In the genomic region with DNA sequence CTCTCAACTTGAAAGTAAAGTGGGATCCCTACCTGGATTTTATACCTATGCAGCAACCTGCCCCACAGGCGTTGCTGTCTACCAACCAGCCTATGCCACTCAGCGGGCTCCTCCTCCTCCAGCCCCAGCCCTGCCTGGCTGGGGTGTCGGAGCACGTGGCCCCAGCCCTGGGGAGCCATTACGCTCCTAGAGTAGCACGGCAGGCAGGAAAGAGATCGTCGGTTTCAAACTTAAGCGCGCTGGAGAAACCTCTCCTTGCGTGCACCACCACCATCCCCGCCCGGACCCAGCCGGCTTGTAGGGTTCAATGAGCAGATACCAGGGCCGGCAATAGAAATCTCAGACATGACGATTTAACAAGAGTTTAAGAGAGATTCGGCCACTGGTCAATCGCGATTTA, we compare ENCODE assay signal across 7 mouse cellular contexts. TPM values are rescaled to one million over a fixed set of nuclear protein-coding genes. Genes with fewer than 3 reads are reported as not detected.
A peak's percentile ranks its signal among the peaks of the same experiment; 100 is the strongest.
DNase-seq lines count a peak whose midpoint lies in the region; ATAC-seq and TF ChIP-seq lines count a peak whose summit lies in the region.

No protein-coding gene starts in this region.

- H3K4me2 ChIP-seq in intestine, postnatal 0 days (replicated peaks; ENCODE audit: low read depth): peak overlapping the region; percentile 99

- no peaks in the 10 kb centered on the region for H3K27me3 ChIP-seq in embryonic facial prominence, embryonic 10.5 days (replicated peaks; ENCODE audit: low read depth, poor library complexity, severe bottlenecking)
- no peaks in the 10 kb centered on the region for H3K27me3 ChIP-seq in intestine, postnatal 0 days (replicated peaks; ENCODE audit: control insufficient read depth, insufficient read depth, low read length)

- ATAC-seq in granulocyte monocyte progenitor cell, adult 5-6 weeks (replicated peaks; ENCODE audit: poor library complexity, severe bottlenecking): peak; percentile 34
- peak; percentile 59 for ATAC-seq in intestine, postnatal 0 days
- ATAC-seq in megakaryocyte-erythroid progenitor cell, adult 5-6 weeks (replicated peaks; ENCODE audit: low FRiP score, low TSS enrichment, poor library complexity, severe bottlenecking): peak; percentile 67

- peak overlapping the region; percentile 60 for H3K9ac ChIP-seq in intestine, postnatal 0 days (ENCODE audit: low read depth, low read length)

- H3K4me3 ChIP-seq in embryonic facial prominence, embryonic 10.5 days: peak overlapping the region; percentile 85
- H3K4me3 ChIP-seq in intestine, postnatal 0 days (ENCODE audit: low read depth, low read length): peak overlapping the region; percentile 81

- WGBS in embryonic facial prominence, embryonic 10.5 days: under 1% methylated on average over 19 of the region's 19 CpGs
- WGBS in intestine, postnatal 0 days: under 1% methylated on average over 19 of the region's 19 CpGs

- H3K36me3 ChIP-seq in embryonic facial prominence, embryonic 10.5 days (replicated peaks): peaks cover 15% of the 10 kb centered on the region
- no peaks in the 10 kb centered on the region for H3K36me3 ChIP-seq in intestine, postnatal 0 days (ENCODE audit: control insufficient read depth, insufficient read depth)

- H3K9me3 ChIP-seq in embryonic facial prominence, embryonic 10.5 days: no peaks in the 10 kb centered on the region
- H3K9me3 ChIP-seq in intestine, postnatal 0 days (ENCODE audit: control insufficient read depth): no peaks in the 10 kb centered on the region

- TF ChIP-seq CTCF in intestine, postnatal 0 days (IDR thresholded peaks at IDR 0.05; ENCODE audit: low read depth): no peak

- intact Hi-C loops in left cerebral cortex, postnatal 25 days (cut with DNase I): no loop called here

- H3K27ac ChIP-seq in embryonic facial prominence, embryonic 10.5 days (replicated peaks): peak overlapping the region; percentile 95
- H3K27ac ChIP-seq in intestine, postnatal 0 days (ENCODE audit: low read depth, low read length): peak overlapping the region; percentile 85

- DNase-seq in adrenal gland, postnatal 14 days: peak; percentile 88
- DNase-seq in embryonic facial prominence, embryonic 10.5 days (ENCODE audit: low spot score): peak; percentile 78
- DNase-seq in left cerebral cortex, postnatal 25 days (ENCODE audit: low spot score in 2 of 2): peak; percentile 54 to 60
- DNase-seq in right cerebral cortex, postnatal 36 days (ENCODE audit: low spot score in 2 of 2): peak; percentile 46 to 66

- H3K4me1 ChIP-seq in embryonic facial prominence, embryonic 10.5 days: peaks cover 49% of the 10 kb centered on the region
- peaks cover 19% of the 10 kb centered on the region for H3K4me1 ChIP-seq in intestine, postnatal 0 days (replicated peaks; ENCODE audit: control insufficient read depth, insufficient read depth, low read length)

RNA-seq across cellular contexts. Expression of a gene that starts 1.7 kb away (rescaled TPM):
- total RNA-seq in adrenal gland, postnatal 14 days (2021): 5.7 and 9.2 TPM in 2 replicates
- polyA plus RNA-seq in embryonic facial prominence, embryonic 10.5 days (2016; fragmentation: Nextera tagmentation; extraction: Ambion mirVana): 37.7 and 39.5 TPM in 2 replicates
- total RNA-seq in granulocyte monocyte progenitor cell, adult 5-6 weeks (2014; fragmentation: Nextera tagmentation): 34.8 and 46.6 TPM in 2 replicates
- total RNA-seq in granulocyte monocyte progenitor cell, adult 5-6 weeks (2017): 36.4 and 47.6 TPM in 2 replicates
- 9.3 and 10.8 TPM in 2 replicates for polyA plus RNA-seq in intestine, postnatal 0 days (2015; fragmentation: Nextera tagmentation; extraction: Ambion mirVana)
- 1 to 10 TPM; 2.9 to 3.5 TPM for total RNA-seq in left cerebral cortex, postnatal 25 days (2021)
- total RNA-seq in megakaryocyte-erythroid progenitor cell, adult 5-6 weeks (2014; fragmentation: Nextera tagmentation): 31.4 and 38.4 TPM in 2 replicates
- total RNA-seq in megakaryocyte-erythroid progenitor cell, adult 5-6 weeks (2017): 47.3 and 69.9 TPM in 2 replicates

RNA-seq across cellular contexts. Expression of a gene that starts 16.3 kb away (rescaled TPM):
- total RNA-seq in adrenal gland, postnatal 14 days (2021): 11.5 and 16.2 TPM in 2 replicates
- 25.5 and 26.6 TPM in 2 replicates for polyA plus RNA-seq in embryonic facial prominence, embryonic 10.5 days (2016; fragmentation: Nextera tagmentation; extraction: Ambion mirVana)
- total RNA-seq in granulocyte monocyte progenitor cell, adult 5-6 weeks (2014; fragmentation: Nextera tagmentation): 16.1 and 16.3 TPM in 2 replicates
- total RNA-seq in granulocyte monocyte progenitor cell, adult 5-6 weeks (2017): 8.2 and 29.9 TPM in 2 replicates
- polyA plus RNA-seq in intestine, postnatal 0 days (2015; fragmentation: Nextera tagmentation; extraction: Ambion mirVana): 2.2 and 2.4 TPM in 2 replicates
- total RNA-seq in left cerebral cortex, postnatal 25 days (2021): 1 to 10 TPM; 9.1 to 9.5 TPM
- total RNA-seq in megakaryocyte-erythroid progenitor cell, adult 5-6 weeks (2014; fragmentation: Nextera tagmentation): 2.3 and 9.7 TPM in 2 replicates
- 6.9 and 9.5 TPM in 2 replicates for total RNA-seq in megakaryocyte-erythroid progenitor cell, adult 5-6 weeks (2017)

RNA-seq across cellular contexts. Expression of a gene that starts 36.6 kb away (rescaled TPM):
- total RNA-seq in adrenal gland, postnatal 14 days (2021): 23.7 and 25.1 TPM in 2 replicates
- 22.2 and 22.3 TPM in 2 replicates for polyA plus RNA-seq in embryonic facial prominence, embryonic 10.5 days (2016; fragmentation: Nextera tagmentation; extraction: Ambion mirVana)
- total RNA-seq in granulocyte monocyte progenitor cell, adult 5-6 weeks (2014; fragmentation: Nextera tagmentation): 2.1 and 2.8 TPM in 2 replicates
- total RNA-seq in granulocyte monocyte progenitor cell, adult 5-6 weeks (2017): 0.39 TPM in 1 of 2 replicates, not detected in the other
- 9.2 and 10.5 TPM in 2 replicates for polyA plus RNA-seq in intestine, postnatal 0 days (2015; fragmentation: Nextera tagmentation; extraction: Ambion mirVana)
- 10 to 100 TPM; 11.7 to 12.4 TPM for total RNA-seq in left cerebral cortex, postnatal 25 days (2021)
- 2.0 TPM in 1 of 2 replicates, not detected in the other for total RNA-seq in megakaryocyte-erythroid progenitor cell, adult 5-6 weeks (2014; fragmentation: Nextera tagmentation)
- total RNA-seq in megakaryocyte-erythroid progenitor cell, adult 5-6 weeks (2017): 0.33 TPM in 1 of 2 replicates, not detected in the other

Comparison
In these comparisons a context has a peak if more than half of its experiments do, and no peak if none do; other contexts are left out.
1. Peak in every context shown above with its lines: DNase-seq, ATAC-seq, H3K4me3 ChIP-seq and H3K27ac ChIP-seq.